Mouse (Mus musculus) A20 (cell line): ENCODE data around the gene Bace2.

Source experiments
- DNase-seq: peaks from one replicate; pipeline ENCODE4 v3.0.0-alpha.2; 2011; ENCODE audit warnings: low read depth, low spot score

Bace2 gene

GRCm38 (mm10) chr16:97356499-97357187, at the start of gene Bace2:
Bace2 (plus strand) TSS chr16:97356742.
- DNase-seq: no peak

- no peak for DNase-seq
These were observed 48.9 kb upstream of the Bace2 start for GRCm38 (mm10) chr16:97307594-97307993.

GRCm38 (mm10) chr16:97309796-97310569, 46.6 kb upstream of the Bace2 start:
- DNase-seq: no peak

GRCm38 (mm10) chr16:97310570-97310846, 46.0 kb upstream of the Bace2 start:
- DNase-seq: no peak

- peak; percentile 45 for DNase-seq
These were observed 43.4 kb upstream of the Bace2 start for GRCm38 (mm10) chr16:97312960-97313686.

- DNase-seq: no peak
These were observed 35.0 kb upstream of the Bace2 start for GRCm38 (mm10) chr16:97321576-97321975.

- no peak for DNase-seq
These were observed 33.9 kb upstream of the Bace2 start for GRCm38 (mm10) chr16:97322604-97323003.

- peak; percentile 7 for DNase-seq
These were observed 30.6 kb upstream of the Bace2 start for GRCm38 (mm10) chr16:97325975-97326374.

GRCm38 (mm10) chr16:97328602-97329001, 27.9 kb upstream of the Bace2 start:
- DNase-seq: no peak

GRCm38 (mm10) chr16:97353013-97353412, 3.5 kb upstream of the Bace2 start:
- no peak for DNase-seq

- DNase-seq: no peak
These were observed 1.9 kb upstream of the Bace2 start for GRCm38 (mm10) chr16:97354632-97355031.

GRCm38 (mm10) chr16:97357188-97357821, 763 bp downstream of the Bace2 start:
- no peak for DNase-seq

- no peak for DNase-seq
These were observed 5.8 kb downstream of the Bace2 start for GRCm38 (mm10) chr16:97362231-97362888.

- no peak for DNase-seq
These were observed 9.6 kb downstream of the Bace2 start for GRCm38 (mm10) chr16:97366141-97366540.

GRCm38 (mm10) chr16:97370258-97370657, 13.7 kb downstream of the Bace2 start:
- DNase-seq: no peak

GRCm38 (mm10) chr16:97387955-97388354, 31.4 kb downstream of the Bace2 start:
- DNase-seq: no peak

GRCm38 (mm10) chr16:97391289-97391688, 34.7 kb downstream of the Bace2 start:
- DNase-seq: no peak

GRCm38 (mm10) chr16:97391701-97392384, 35.3 kb downstream of the Bace2 start:
- no peak for DNase-seq

GRCm38 (mm10) chr16:97396436-97396835, 39.9 kb downstream of the Bace2 start:
- DNase-seq: no peak

GRCm38 (mm10) chr16:97397945-97398531, 41.5 kb downstream of the Bace2 start:
- DNase-seq: no peak

- DNase-seq: no peak
These were observed 43.4 kb downstream of the Bace2 start for GRCm38 (mm10) chr16:97399991-97400390.
